Mouse (Mus musculus): ENCODE measurements around the gene Ttc28.

- TF ChIP-seq EP300 (optimal IDR thresholded peaks at IDR 0.05): no peak
- no peak for TF ChIP-seq CTCF (IDR thresholded peaks at IDR 0.05; ENCODE audit: low read depth)
Observed at GRCm38 (mm10) chr5:111070361-111070760, 190.8 kb downstream of the Ttc28 start.

Data from stomach, postnatal 0 days (tissue).